Mouse (Mus musculus) lung, adult 2 months (tissue): Measurements from ENCODE around the gene Sumo3.

Source experiments
- CTCF ChIP-seq: fragments of 200-500 bp; IDR thresholded peaks from 2 replicates; pipeline ENCODE4 v1.5.1; 2011; ENCODE audit warnings: mild to moderate bottlenecking, low read length, control low read depth; ENCODE audit not compliant: insufficient read depth
- POLR2A ChIP-seq: fragments of 200-500 bp; IDR thresholded peaks from 2 replicates; pipeline ENCODE4 v1.6.1; 2011; ENCODE audit warnings: low read depth, mild to moderate bottlenecking, control low read depth, low read length, borderline replicate concordance; ENCODE audit errors: extremely low read depth

DNA sequence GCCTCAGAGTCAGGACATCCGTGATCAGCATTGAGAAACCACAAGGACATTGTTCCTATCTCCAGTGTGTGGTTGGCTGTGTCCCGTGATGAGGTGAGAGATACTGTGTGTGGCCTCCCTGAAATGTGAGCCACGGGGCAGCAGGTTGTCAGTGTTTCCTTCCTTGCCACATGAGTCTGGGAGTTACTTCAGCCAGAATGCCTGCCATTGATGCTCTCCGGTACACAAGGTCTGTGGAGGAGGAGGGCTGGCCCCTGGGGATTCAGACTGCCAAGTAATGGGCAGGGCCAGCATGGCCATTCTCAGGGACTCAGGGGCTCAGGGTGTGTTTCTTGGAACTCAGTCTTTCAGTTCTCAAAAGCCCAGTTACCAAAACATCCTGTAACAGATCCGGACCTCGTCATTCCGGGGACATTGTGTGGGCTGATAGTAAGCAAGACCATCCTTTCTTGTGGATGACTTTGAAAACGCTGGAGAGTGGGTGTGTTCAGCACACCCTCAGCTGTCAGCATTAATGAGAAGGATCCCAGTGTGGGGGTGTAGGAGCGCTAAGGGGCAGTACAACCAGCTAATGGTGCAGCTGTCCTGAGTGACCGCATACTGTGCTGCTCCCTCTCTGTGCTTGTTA, 22.0 kb upstream of the Sumo3 start:
- TF ChIP-seq POLR2A (no peak), CTCF (no peak)
